Mouse (Mus musculus) monocyte, adult 5-6 weeks (primary cell): ENCODE measurements at regions not wholly inside any gene's neighbourhood (a gene's known extent, or its start where the extent isn't known, plus 50 kb on each side); places are given as distances from the start of the nearest gene placed in this dataset.

Experiments
- ATAC-seq: fragments of 153-309, 156-312 bp; replicated peaks from 2 replicates; pipeline ENCODE4 v1.8.0; 2017; ENCODE audit warnings: mild to moderate bottlenecking; ENCODE audit not compliant: low TSS enrichment, insufficient number of reproducible peaks, severe bottlenecking, poor library complexity, low FRiP score

DNA sequence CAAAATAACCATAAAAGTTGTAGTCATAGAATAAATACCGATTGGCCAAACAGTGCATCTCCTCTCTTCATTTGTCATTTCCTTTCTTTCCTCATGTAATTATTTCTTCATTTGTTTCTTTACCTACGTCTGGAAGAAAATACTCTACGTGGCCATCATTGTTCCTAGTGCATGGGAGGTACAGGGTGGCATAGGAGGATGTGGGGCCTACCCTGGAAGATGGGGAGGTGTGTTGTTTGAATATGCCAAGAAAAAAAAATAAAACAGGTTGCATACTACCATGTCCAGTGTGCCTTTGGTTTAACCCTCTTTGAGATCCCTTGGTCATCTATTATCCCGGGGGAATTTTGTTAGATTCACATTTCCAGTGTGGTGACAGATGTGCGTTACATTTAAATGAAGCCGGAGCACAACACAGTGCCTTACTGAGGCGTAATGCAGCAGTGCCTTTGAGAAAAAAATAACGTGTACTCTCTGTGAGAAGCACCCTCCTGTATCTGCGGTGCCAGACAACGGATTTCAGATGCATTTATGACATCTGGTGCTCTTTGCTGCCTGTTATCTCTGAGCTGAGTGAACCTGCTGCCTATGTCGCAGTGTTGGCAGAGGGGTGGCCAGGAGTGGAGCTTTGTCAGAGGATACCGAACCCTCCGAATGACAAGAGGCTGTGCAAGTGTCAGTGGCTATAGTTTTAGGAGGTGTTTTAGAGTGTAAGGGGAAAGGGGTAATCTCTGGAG lies 169.4 kb upstream of the Dmrta1 start:
- ATAC-seq, result no peak

DNA sequence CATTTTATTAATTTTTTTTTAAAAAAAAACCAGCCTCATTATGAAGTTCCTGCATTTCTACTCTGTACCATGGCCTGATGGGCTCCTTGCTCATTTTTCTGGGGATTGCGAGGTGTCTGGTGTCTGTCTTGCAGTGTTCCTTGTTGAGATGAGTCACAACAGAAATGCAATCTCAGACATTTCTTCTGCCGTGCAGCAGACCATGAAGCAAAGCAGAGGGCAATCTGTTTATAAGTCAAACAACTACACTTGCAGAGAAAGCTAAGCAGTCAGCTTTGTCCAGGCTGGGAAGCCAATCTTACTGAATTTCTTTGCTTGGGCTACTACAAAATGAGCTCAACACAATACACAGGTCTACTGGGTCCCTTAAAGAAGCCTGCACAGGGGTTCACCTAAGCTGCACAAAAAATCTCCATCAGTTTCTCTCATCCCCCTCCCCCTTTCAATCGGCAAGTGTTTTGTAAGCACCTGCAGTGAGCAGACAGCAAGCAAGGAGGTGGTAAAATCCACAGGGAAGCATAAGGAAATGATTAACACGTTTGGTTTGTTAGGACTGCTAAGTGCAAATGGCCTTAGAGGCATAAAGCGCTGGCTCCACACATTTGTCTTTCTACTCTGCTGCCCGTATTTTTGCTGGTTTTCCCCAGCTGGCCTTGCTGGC lies 171.0 kb upstream of the Dmrta1 start:
- no peak for ATAC-seq

DNA sequence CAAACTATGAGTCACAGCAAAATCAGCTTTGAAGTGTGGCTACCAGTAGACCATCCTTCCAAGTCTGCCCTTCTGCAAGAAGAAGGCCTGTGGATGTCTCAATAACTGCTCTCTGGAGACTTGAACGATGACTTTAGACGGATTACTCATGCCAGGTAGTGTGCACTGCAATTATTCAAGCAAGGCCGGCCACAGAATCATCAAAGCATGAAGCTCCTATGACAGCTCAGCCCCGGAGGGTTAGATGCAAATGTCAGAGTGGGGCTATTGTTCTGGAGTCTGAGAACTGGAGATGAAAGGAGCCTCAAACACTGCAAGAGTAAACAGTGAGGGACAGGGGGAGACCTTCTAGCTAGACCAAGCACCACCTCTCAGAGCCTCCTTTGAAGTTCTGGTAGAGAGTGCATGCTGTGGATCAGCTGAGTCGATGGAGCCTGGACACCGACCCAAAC lies 173.8 kb upstream of the Dmrta1 start:
- ATAC-seq, result no peak

DNA sequence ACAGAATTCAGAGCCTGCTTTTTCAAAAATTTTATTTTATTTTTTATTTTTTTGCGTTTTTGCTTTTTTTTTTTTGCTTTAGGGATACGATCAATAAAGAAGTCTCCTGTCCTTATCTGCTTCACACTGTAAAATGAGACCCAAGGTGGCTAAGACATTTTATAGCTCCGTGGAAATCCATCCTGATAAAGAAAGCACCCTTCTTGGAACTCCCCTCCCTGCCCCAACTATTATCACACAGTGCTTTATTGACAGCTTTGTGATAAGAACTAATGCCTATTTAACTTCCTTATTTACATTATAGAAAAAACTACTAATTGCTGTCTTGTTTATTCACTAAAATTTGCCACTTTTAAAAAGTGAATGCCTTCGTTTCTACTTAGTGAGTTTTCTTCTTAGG lies 179.0 kb upstream of the Dmrta1 start:
- ATAC-seq, result no peak

DNA sequence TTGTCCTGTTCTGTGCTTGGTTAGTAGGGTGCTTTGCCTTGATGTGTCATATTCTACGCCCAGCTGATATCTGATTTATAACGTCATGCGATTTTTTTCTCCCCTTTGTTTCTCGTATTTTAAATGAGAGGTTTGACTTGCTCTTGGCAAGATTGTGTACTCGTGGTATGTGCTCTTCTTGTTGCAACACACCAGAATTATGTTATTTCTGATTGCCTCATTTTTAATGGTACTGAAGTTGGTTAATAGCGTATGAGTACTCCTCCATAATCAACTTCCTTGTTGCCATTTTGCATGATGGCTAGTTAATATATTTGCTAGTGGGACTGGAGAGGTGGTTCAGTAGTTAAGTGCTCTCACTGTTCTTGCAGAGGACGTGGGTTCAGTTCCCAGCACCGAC lies 180.1 kb upstream of the Cdkn2b start:
- ATAC-seq, result no peak

DNA sequence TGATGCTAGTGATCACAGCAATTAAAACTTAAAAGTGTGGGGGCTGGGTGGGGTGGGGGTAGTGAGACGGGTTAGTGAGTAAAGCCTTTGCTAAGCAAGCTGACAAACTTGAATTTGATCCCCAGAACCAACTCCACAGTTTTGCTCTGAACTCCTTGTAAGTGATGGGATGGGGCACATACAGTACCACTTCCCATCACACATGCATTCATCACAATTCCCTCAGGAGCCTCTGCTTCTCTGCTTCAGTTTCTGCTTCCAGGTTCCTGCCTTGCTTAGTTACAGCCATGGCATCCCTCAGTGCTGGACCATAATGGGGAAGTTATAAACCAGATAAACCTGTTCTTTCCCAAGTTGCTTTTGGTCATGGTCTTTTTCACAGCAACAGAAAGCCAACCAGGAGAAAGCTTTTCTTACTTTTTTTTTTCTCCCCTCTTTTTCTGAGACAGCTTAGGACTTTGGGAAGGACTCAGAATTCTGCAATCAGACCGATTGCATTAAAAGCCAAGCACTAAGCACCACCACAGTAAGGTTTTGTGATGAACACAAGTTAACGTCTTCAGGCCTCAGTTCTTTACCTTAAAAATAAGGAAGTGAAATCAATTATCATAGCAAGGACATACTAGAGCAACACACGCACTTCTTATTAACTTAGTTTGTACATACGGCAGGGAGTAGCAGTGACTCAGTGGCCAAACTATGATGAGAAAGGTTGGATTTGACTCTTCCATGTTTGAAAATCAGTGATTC lies 176.8 kb upstream of the Cdkn2b start:
- ATAC-seq, result no peak

DNA sequence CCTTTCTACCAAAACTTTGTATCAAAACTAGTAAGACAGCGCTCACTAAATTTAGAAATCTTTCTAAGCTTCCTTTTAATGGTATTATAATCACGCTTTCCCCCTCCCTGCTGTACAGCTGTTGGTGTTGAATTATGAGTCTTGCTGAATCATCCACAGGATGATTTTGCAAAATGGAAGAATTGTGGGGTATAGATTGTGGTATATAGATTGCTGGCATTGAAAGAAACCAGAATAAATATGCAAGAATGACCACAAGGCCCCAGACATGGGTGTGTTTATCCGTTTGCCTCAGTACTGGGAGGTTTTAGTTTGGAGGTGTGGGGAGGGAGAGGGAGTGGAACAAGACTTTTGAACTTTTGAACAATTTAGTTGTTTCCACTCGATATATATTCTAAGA lies 176.1 kb upstream of the Cdkn2b start:
- ATAC-seq, result no peak

DNA sequence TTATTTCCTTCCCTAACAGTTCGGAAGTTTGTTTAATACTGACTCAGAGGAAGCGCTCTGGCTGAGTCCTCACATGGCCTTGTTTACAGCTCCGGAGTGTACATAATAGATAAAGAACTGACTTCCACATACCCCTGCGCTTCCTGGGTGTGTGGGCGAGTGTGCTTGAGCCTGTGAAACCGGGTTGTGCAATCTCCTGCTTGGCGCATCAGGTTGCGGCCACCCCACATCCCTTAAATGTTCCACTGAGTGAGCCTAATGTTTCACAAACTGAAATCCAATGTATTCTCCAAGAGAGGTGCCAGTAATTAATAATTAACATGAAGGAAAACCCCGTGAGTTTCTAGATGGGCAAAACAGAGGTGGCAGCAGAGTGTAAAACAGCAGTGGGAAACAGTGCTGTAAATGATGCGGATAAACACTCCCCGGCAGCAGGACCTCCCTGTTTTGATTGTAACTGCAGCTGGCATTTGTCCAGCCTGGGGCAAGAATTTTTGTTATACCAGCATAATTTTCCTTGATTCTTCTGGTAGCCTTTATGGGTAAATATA lies 175.2 kb upstream of the Cdkn2b start:
- peak; percentile 73; the same call in 1 of the 2 replicates for ATAC-seq

DNA sequence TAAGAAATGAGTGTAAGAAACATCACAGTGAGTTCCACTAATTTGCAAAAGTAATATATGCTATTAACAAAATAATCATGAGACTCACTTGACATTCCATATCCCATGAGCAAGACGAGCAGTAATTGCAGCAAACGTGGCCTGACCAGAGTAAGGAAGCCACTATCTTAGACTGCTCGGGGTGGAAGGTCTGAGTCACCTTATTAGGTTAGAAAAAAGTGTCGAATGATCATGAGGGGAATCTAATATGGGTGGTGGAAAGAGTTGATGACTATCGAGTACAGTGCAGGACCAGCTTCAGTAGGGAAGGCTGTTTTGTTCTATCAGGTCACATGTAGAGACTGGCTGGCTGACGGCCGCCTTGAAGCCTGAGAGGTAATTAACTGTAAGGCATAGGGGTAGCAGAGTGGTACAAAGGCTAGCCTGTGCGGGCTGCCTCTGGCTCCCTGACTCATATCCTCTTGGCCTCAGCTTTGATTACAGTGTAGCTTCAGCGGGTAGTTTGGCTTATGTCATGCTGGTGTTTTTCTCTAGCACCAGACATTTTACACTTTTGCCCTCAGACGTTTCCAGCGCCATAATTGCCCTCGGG lies 167.9 kb upstream of the Cdkn2b start:
- no peak for ATAC-seq

DNA sequence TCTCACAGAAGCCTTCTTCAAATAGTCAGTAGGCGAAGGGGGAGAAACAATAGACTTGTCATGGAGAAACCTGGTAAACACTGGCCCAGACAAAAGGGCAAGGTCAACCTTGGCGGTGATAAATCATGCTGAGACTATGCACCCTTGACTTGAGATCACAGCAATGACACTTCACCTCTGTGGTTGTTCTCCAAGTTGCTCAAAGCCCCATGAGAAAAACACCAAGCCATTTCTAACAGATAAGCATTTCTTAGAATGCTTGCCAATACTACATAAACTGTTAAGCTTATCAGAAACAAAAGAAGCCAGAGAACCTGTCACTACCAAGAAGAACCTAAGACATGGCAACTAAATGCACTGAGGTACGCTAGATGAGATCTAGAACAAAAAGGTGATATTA lies 165.0 kb upstream of the Cdkn2b start:
- ATAC-seq, result no peak

DNA sequence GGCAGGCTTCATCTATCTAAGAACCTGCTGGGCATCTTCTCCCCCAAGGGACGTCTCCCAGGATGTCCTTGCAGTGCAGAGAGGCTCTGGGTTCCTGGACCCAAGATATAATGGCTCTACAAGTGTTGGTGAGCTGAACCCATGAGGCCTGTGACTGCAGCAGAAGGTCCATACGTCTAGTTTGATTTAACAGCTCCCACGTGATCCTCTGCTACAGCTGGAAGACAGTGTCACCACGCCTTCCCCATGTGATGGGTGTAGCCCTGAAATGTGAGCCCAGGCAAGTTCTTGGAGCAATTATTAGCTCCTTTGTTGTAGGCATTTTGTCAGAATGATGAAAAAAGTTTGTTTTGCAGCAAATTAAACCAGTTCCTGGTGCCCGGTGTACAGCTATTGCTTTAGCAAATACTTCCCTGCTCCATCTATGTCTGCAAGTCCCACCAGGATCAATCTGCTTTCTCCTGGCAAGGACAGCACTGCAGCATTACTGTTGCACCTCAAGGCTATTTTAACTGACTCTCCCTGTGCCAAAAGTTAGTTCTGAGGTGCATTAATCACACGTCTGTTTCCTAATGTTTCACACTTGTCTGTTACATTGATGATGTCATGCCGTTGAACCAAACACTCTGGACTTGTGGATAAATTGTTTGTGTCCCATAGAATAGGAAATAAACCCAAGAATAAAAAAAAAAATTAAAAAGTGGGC lies 164.2 kb upstream of the Cdkn2b start:
- ATAC-seq, result no peak

DNA sequence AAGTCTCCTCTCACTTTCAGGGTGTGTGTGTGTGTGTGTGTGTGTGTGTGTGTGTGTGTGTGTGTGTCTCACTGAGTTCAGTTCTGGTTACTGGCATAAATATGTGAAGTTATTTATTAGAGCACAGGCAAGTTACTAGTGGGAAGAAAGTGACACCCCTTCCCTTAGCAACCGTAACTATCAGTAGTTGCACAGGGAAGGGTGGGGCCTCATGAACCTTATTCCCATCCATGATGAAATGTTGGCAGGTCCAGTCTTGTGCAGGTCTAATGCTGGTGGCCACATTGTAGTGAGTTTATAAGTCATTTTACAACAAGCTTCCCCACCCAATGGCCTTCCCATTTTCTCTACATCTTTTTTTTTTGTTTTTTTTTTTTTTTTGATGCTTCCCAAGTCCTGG lies 160.6 kb upstream of the Cdkn2b start:
- no peak for ATAC-seq

DNA sequence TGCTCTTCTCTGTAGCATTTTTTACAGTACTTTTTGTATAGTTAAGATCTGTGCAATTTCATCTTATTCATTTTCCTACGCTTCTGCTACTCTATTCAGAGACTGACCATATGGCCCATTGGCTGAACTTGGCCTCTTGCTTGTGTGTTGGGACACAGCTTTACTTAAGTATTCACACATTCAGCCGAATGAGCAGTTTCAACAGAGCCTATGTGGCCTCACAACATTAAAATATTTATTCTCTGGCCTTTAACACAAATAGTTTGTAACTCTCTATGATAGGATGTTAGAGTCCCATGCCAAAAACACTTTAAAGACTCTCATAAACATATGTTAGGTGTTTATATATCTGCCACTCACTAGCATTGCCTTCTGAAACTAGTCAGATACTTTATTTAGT lies 159.9 kb upstream of the Cdkn2b start:
- no peak for ATAC-seq

DNA sequence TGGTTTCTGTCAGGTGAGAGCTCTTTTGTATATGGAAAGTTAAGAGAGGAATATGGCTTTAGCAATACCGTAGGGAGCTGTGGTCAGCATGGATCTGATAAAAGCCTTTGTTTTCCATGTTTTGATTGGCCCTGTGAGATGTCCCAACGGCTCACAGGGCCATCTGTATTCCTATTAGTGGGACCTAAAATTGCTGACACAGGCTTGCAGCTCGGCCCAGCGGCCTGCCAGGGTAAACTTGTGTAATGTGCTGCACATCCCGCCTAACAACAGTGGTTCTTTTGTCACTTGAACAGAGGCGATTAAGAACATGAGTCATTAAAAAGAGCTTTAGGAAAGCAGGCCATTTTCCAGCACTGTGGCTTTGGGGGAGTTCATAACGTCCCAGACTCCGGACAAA lies 159.0 kb upstream of the Cdkn2b start:
- ATAC-seq, result no peak

DNA sequence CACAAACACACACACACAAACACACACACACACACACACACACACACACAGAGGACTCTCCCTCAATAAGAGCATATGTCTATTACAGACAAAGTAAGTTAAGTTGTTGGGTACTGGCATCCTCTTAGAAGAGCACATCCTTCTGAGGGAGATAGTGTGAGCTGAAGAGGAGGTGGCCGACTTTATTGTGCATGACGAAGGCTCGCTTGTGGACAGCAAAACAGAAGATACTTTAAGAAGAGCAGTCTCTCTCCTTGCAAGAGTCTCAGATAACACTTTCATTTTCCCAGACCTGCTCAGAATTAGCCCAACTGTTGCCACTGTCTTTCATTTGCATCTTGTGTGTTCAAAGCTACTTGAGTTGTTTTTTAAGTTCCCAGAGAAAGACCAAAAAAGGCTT lies 158.6 kb upstream of the Cdkn2b start:
- no peak for ATAC-seq

DNA sequence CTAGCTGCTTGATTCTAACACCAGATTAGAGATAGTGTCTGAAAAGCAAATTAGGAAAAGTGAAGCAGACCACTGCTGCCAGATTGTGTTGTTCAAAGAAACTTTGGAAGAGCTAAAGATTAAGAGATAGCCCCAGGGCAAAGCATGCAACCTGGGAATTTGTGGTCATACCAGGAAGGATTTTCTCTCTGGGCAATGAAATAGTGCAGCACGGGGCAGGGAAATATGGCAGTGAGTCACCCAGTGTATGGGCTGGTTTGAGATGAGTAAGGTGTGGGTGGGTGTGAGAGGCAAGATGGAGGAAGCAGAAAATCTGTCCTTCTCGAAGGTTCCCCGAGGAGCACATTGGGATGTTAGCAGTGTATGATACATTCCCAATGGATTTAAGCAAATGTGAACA lies 155.9 kb upstream of the Cdkn2b start:
- no peak for ATAC-seq

DNA sequence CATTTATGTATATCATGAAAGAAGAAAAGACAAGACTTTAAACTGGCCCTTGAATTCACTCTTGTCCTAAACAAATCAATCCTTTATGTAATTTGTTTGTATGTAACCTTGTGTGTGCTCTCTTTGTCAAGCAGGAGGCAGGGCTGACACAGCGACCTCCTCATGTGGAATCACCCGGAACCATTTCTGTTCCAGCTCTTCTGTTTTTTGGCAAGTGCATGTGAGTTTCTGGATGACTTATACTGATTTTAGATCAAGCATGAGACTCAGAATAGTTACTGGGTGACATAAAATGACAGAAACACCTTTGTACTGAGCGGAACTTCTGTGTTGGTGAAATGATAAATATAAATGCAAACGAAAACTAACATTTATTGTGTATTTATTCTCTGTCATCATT lies 152.3 kb upstream of the Cdkn2b start:
- no peak for ATAC-seq

DNA sequence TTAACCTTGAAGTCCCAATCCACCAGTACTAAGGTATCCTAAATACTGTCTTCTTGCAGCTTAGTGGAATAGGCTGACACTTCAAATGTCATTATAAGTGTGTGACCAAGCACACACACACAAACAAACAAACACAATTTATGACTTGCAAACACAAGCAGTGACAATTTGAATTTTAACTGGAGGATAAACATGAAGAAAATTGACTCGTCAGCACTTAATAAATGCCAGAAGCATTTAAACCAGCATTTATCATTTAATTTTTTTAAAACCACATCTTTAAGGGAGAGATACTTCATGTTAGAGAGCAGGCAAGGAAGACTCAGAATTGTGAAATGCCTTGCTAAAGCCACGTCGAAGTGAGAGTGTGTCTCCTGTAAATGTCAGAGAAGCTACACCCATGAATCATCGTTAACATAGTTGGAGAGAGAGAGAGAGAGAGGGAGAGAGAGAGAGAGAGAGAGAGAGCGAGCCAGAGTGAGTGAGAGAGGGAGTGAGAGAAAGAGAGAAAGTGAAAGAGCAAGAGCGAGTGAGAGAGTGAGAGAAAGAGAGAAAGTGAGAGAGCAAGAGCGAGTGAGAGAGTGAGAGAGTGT lies 149.4 kb upstream of the Cdkn2b start:
- ATAC-seq, result no peak

DNA sequence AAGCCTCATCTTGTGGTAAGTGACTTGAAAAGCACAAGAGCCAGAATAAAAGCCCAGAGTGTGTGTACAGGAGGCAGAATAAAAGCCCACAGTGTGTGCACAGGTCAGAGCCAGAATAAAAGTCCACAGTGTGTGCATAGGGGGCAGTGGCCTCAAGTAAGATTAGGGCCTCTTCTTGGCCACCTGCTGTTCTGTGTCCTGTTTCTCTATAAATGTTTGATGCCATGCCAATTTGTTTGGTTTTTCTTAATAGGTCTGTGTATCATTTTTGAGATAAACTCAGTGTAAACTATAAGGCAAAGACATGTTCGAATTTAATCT lies 148.5 kb upstream of the Cdkn2b start:
- ATAC-seq, result no peak
